Mouse (Mus musculus): ENCODE results near the gene Scp2. TPM values are rescaled to one million over a fixed set of nuclear protein-coding genes. Genes with fewer than 3 reads are reported as not detected.

Gene Scp2
- polyA plus RNA-seq, 1 experiment from 2014 or later = 231 TPM

DNA sequence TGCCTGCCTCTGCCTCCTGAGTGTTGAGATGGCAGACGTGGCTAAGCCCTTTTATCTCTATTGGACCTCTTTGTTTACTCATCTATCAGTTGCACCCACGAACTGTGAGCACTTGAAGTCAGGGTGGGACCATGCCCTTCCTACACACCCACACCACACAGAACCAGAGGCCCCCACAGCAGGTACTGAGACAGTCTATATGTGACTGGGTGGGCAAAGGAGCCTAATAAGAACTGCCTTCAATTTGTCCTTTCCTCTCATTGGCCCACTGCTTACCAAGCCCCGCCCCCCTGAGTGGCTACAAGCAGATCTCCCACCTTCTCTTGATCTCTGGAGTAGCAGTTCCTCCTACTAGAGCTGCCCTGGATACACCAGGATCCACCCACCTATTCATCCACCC, 118.6 kb downstream of the Scp2 start:
- peak overlapping the region; percentile 49; the same call in 1 of the 2 replicates for H3K27ac ChIP-seq (ENCODE audit: low read depth, low read length)
- H3K36me3 ChIP-seq (ENCODE audit: control insufficient read depth, insufficient read depth, low read length) = no peaks in the 10 kb centered on the region
- DNase-seq (ENCODE audit: low spot score) (no peak), ATAC-seq (replicated peaks; ENCODE audit: low FRiP score) (peak; percentile 86)
- no peaks in the 10 kb centered on the region for H3K9me3 ChIP-seq (ENCODE audit: control insufficient read depth, low read length)
- peaks cover 11% of the 10 kb centered on the region for H3K4me1 ChIP-seq (replicated peaks; ENCODE audit: control insufficient read depth, insufficient read depth, low read length)
- 22% methylated on average over 3 of the region's 3 CpGs for WGBS
- peaks cover 29% of the 10 kb centered on the region for H3K27me3 ChIP-seq (replicated peaks; ENCODE audit: control insufficient read depth, insufficient read depth, low read length)
- H3K9ac ChIP-seq (ENCODE audit: low read depth, low read length) = no peak overlapping the region
- no peak overlapping the region for H3K4me2 ChIP-seq
- H3K4me3 ChIP-seq (ENCODE audit: low read depth, low read length) = no peak overlapping the region

DNA sequence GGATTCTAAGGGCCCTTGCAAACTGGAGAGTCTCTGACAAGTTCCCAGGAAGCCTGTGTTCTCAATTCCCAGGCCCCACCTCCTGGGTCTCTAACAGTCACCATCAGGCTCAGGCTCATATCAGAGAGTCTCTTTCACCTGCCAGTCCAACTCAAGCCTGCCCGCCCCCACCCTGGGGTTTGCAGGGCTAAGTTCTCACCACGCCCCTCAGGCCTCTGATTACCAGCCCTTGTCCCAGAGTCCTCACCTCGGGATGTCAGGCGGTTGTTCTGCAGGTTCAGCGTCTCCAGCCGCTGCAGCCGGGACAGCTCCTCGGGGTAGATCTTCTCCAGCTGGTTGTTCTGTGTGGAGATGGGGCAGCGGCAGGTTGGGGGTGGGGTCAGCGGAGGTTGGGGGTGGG, 119.5 kb downstream of the Scp2 start:
- 2% methylated on average over 10 of the region's 10 CpGs for WGBS
- Histone ChIP-seq H3K27ac (ENCODE audit: low read depth, low read length) (no peak overlapping the region), H3K36me3 (ENCODE audit: control insufficient read depth, insufficient read depth, low read length) (no peaks in the 10 kb centered on the region), H3K27me3 (replicated peaks; ENCODE audit: control insufficient read depth, insufficient read depth, low read length) (peaks cover 19% of the 10 kb centered on the region), H3K9me3 (ENCODE audit: control insufficient read depth, low read length) (no peaks in the 10 kb centered on the region), H3K4me3 (ENCODE audit: low read depth, low read length) (0 out of 2 replicates have a peak overlapping the region, but pooled peaks have one; percentile 2), H3K4me2 (peak overlapping the region; percentile 38), H3K9ac (ENCODE audit: low read depth, low read length) (no peak overlapping the region), H3K4me1 (replicated peaks; ENCODE audit: control insufficient read depth, insufficient read depth, low read length) (peaks cover 8% of the 10 kb centered on the region)
- ATAC-seq (replicated peaks; ENCODE audit: low FRiP score) = peak; percentile 73
- no peak for DNase-seq (ENCODE audit: low spot score)

DNA sequence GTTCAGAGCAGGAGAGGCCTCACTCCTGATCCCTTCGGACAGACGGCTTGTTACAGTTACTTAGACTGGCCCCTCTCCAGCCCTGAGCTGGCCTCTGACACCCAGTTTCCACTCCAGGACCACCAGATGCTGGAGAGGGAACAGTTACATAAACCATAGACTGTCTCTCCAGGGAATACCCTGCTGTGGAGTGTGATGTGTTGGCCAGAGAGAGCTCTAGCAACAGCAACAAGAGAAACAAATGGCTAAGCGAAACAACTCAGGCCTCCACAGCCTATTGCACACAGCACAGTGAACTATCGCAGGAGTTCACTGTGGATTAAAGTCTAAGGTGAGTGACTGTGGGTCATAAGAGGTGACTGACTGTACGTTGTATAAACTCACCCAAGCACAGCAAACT, 120.2 kb downstream of the Scp2 start:
- 79% methylated on average over 5 of the region's 5 CpGs for WGBS
- H3K27ac ChIP-seq (ENCODE audit: low read depth, low read length) = no peak overlapping the region
- H3K4me2 ChIP-seq = no peak overlapping the region

DNA sequence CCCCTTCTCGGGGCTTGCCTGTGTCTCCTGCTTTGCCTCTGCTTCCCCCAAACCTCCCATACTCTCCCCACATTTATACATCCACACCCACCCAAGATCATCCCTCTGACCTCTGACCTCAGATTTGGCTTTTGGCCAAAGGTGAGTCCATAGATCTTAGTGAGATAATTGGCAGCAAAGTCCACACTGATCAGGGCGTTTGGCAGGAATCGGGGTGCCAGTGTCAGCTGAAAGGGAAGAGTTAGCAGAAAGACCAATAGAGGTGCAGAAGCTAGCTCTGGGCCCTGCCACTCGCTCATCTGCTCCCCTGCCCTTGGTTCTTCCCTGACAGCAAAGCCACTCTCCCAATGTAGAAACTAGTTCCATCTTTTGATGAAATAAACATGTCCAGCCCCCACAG, 121.6 kb downstream of the Scp2 start:
- Histone ChIP-seq H3K9me3 (ENCODE audit: control insufficient read depth, low read length) (no peaks in the 10 kb centered on the region), H3K9ac (ENCODE audit: low read depth, low read length) (no peak overlapping the region), H3K4me2 (no peak overlapping the region), H3K27me3 (replicated peaks; ENCODE audit: control insufficient read depth, insufficient read depth, low read length) (peaks cover 6% of the 10 kb centered on the region; the same call in 1 of the 2 replicates), H3K27ac (ENCODE audit: low read depth, low read length) (no peak overlapping the region), H3K36me3 (ENCODE audit: control insufficient read depth, insufficient read depth, low read length) (no peaks in the 10 kb centered on the region), H3K4me1 (replicated peaks; ENCODE audit: control insufficient read depth, insufficient read depth, low read length) (peaks cover 8% of the 10 kb centered on the region), H3K4me3 (ENCODE audit: low read depth, low read length) (no peak overlapping the region)
- ATAC-seq (replicated peaks; ENCODE audit: low FRiP score) (no peak), DNase-seq (ENCODE audit: low spot score) (no peak)
- WGBS = 82% methylated on average over 4 of the region's 4 CpGs

More for the DNA sequence above, 120.2 kb downstream of the Scp2 start:
- ATAC-seq (replicated peaks; ENCODE audit: low FRiP score) (no peak), DNase-seq (ENCODE audit: low spot score) (no peak)
- H3K9me3 ChIP-seq (ENCODE audit: control insufficient read depth, low read length) = no peaks in the 10 kb centered on the region
- no peak overlapping the region for H3K9ac ChIP-seq (ENCODE audit: low read depth, low read length)
- H3K36me3 ChIP-seq (ENCODE audit: control insufficient read depth, insufficient read depth, low read length) = no peaks in the 10 kb centered on the region
- no peak overlapping the region for H3K4me3 ChIP-seq (ENCODE audit: low read depth, low read length)
- peaks cover 13% of the 10 kb centered on the region for H3K27me3 ChIP-seq (replicated peaks; ENCODE audit: control insufficient read depth, insufficient read depth, low read length)
- H3K4me1 ChIP-seq (replicated peaks; ENCODE audit: control insufficient read depth, insufficient read depth, low read length) = peaks cover 8% of the 10 kb centered on the region

DNA sequence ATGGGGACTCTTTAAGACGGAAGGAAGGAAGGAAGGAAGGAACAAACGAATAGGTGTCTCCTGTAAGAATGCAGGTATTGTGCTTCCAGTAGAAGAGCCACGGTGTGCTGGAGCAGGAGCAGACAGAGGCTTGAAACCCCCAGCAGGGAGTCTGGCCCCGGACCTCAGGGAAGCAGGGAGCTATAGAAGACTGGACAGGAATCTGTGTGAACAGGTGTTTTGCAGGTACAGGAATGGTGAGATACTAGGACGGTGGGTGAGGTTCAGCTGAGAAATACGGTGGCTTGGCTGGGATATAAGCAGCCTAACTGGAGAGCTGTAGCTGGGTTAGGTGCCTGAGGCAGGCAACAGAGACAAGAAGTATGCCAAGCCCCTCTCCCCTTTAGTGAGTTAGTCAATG, 124.6 kb downstream of the Scp2 start:
- Histone ChIP-seq H3K27ac (ENCODE audit: low read depth, low read length) (no peak overlapping the region), H3K4me2 (no peak overlapping the region), H3K27me3 (replicated peaks; ENCODE audit: control insufficient read depth, insufficient read depth, low read length) (no peaks in the 10 kb centered on the region; the same call in 1 of the 2 replicates), H3K9me3 (ENCODE audit: control insufficient read depth, low read length) (no peaks in the 10 kb centered on the region), H3K9ac (ENCODE audit: low read depth, low read length) (no peak overlapping the region), H3K4me1 (replicated peaks; ENCODE audit: control insufficient read depth, insufficient read depth, low read length) (no peaks in the 10 kb centered on the region), H3K36me3 (ENCODE audit: control insufficient read depth, insufficient read depth, low read length) (no peaks in the 10 kb centered on the region), H3K4me3 (ENCODE audit: low read depth, low read length) (no peak overlapping the region)
- DNase-seq (ENCODE audit: low spot score) (no peak), ATAC-seq (replicated peaks; ENCODE audit: low FRiP score) (no peak)
- WGBS = 81% methylated on average over 6 of the region's 6 CpGs

DNA sequence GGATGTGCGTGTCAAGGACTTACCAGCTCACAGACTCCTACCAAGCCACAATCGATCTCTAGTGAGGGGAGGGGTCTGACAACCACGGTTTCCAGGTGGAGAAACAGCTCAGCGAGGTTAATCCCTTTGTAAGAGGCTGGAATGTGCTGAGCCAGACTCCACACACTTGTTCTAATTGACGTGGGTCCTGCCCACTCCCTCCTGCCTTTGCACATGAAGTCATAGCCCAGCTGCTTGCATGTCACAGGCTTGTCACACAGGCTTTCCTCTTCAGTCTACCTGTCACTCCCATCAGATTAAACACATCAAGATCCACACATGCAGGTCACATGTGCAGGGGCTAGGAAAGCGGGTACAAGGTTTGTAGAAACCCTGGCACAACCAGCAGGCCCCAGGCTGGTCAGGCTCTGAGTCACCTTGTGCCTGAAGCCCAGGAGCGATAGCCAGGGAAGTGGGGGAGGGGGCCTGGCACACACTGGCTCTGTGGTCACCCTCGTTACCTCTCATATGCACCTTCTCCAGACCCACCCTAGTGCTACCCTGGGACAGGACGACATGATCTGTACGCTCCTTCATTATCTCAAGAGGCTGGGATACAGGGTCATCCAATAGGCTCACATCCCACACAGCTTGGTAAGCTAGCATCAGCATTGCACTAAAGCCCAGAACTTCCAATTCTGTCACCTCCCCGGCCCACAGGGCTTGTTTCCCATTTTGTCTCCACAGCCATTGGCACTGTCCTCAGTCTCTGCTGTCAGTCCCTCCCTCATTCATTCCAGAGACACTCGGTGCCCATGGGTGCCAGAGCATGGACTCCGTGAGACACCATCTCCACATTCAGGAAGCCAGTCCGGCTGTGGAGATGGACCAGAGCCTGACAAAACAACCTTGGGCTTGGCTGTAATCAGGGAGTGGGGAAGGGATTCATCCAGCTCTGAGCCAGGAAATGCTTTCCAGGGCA, 125.6 kb downstream of the Scp2 start:
- Histone ChIP-seq H3K36me3 (ENCODE audit: control insufficient read depth, insufficient read depth, low read length) (no peaks in the 10 kb centered on the region), H3K9ac (ENCODE audit: low read depth, low read length) (no peak overlapping the region), H3K4me1 (replicated peaks; ENCODE audit: control insufficient read depth, insufficient read depth, low read length) (no peaks in the 10 kb centered on the region), H3K27me3 (replicated peaks; ENCODE audit: control insufficient read depth, insufficient read depth, low read length) (no peaks in the 10 kb centered on the region; the same call in 1 of the 2 replicates), H3K9me3 (ENCODE audit: control insufficient read depth, low read length) (no peaks in the 10 kb centered on the region), H3K4me3 (ENCODE audit: low read depth, low read length) (no peak overlapping the region), H3K4me2 (no peak overlapping the region), H3K27ac (ENCODE audit: low read depth, low read length) (no peak overlapping the region)
- 54% methylated on average over 14 of the region's 14 CpGs for WGBS
- DNase-seq (ENCODE audit: low spot score) (no peak), ATAC-seq (replicated peaks; ENCODE audit: low FRiP score) (no peak)

DNA sequence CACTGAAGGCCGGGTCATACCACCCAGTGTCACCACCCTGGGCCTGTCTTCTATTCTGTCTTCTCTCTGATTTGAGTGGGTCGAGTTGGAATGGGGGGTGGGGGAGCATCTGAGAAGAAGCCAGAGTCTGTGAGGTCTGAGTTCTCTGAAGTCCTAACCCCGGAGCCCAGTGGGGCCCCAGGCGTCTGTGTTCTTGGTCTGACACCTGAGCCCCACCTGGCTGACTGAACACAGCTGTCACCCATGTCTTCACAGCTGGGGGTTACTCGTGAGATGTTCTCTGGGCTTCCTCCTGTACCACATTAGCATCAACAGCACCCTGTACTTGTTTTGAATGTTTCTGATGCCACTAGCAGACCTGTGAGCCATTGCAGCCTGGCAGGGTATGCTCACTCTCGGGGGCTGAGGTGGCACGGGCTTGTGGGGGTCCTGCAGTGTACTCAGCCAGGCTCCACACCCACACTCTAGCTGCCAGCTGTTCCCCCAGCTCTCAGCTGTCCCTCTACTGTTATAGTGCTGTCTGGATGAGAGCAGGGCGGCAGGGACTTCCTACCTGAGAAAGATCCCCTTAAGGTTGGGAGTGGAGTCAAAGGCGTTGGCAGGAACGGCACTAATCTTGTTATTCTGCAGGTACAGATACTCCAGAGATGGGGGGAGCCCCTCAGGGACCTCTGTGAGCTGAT, 126.4 kb downstream of the Scp2 start:
- WGBS = 49% methylated on average over 10 of the region's 10 CpGs
- no peak overlapping the region for H3K4me2 ChIP-seq
- no peak for DNase-seq (ENCODE audit: low spot score)
- no peaks in the 10 kb centered on the region for H3K36me3 ChIP-seq (ENCODE audit: control insufficient read depth, insufficient read depth, low read length)
- H3K27ac ChIP-seq (ENCODE audit: low read depth, low read length) = no peak overlapping the region
- H3K9me3 ChIP-seq (ENCODE audit: control insufficient read depth, low read length) = no peaks in the 10 kb centered on the region
- no peak for ATAC-seq (replicated peaks; ENCODE audit: low FRiP score)
- H3K4me3 ChIP-seq (ENCODE audit: low read depth, low read length) = no peak overlapping the region
- H3K9ac ChIP-seq (ENCODE audit: low read depth, low read length) = no peak overlapping the region
- no peaks in the 10 kb centered on the region for H3K4me1 ChIP-seq (replicated peaks; ENCODE audit: control insufficient read depth, insufficient read depth, low read length)
- H3K27me3 ChIP-seq (replicated peaks; ENCODE audit: control insufficient read depth, insufficient read depth, low read length) = no peaks in the 10 kb centered on the region; the same call in 1 of the 2 replicates

DNA sequence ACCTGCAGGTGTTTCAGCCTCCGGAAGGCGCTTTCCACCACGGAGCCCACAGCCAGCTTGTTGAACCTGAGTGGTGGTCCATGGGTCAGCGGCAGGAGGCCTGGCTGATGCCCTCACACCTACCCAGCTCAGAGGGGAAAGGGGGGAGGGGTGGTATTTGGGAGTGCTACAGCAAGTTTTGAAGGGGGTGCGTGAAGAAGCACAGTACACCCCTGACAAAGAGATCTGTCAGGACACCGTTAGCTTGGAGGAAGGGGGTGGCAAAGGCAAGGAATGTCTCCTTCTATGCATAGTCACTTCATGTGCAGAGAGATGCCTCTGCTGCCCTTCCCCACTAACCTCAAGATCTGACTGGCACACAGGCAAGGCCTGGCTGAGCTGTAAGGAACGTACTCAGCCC, 127.0 kb downstream of the Scp2 start:
- Histone ChIP-seq H3K27ac (ENCODE audit: low read depth, low read length) (no peak overlapping the region), H3K27me3 (replicated peaks; ENCODE audit: control insufficient read depth, insufficient read depth, low read length) (no peaks in the 10 kb centered on the region; the same call in 1 of the 2 replicates), H3K4me3 (ENCODE audit: low read depth, low read length) (no peak overlapping the region), H3K4me1 (replicated peaks; ENCODE audit: control insufficient read depth, insufficient read depth, low read length) (no peaks in the 10 kb centered on the region), H3K4me2 (no peak overlapping the region), H3K9me3 (ENCODE audit: control insufficient read depth, low read length) (no peaks in the 10 kb centered on the region), H3K9ac (ENCODE audit: low read depth, low read length) (no peak overlapping the region), H3K36me3 (ENCODE audit: control insufficient read depth, insufficient read depth, low read length) (no peaks in the 10 kb centered on the region)
- DNase-seq (ENCODE audit: low spot score) = no peak
- no peak for ATAC-seq (replicated peaks; ENCODE audit: low FRiP score)
- 71% methylated on average over 7 of the region's 7 CpGs for WGBS
